Mouse (Mus musculus) lung, adult 2 months (tissue): ENCODE measurements around the gene Vamp4. TPM values are rescaled to one million over a fixed set of nuclear protein-coding genes. Genes with fewer than 3 reads are reported as not detected.
A peak's percentile ranks its signal among the peaks of the same experiment; 100 is the strongest.

ENCODE experiments used
- DNase-seq: peaks from one replicate; pipeline ENCODE4 v3.0.0; 2022
- H3K4me1 ChIP-seq: fragments of 200-500 bp; 2 replicates; pipeline ENCODE4 v1.6.1; 2011; ENCODE audit warnings: low read length; ENCODE audit not compliant: control insufficient read depth, insufficient read depth
- H3K4me3 ChIP-seq: fragments of 200-500 bp; replicated peaks from 2 replicates; pipeline ENCODE3; 2011; ENCODE audit warnings: low read depth, mild to moderate bottlenecking, control low read depth, low read length; ENCODE audit errors: extremely low read depth
- CTCF ChIP-seq: fragments of 200-500 bp; IDR thresholded peaks from 2 replicates; pipeline ENCODE4 v1.5.1; 2011; ENCODE audit warnings: mild to moderate bottlenecking, low read length, control low read depth; ENCODE audit not compliant: insufficient read depth
- POLR2A ChIP-seq: fragments of 200-500 bp; IDR thresholded peaks from 2 replicates; pipeline ENCODE4 v1.6.1; 2011; ENCODE audit warnings: low read depth, mild to moderate bottlenecking, control low read depth, low read length, borderline replicate concordance; ENCODE audit errors: extremely low read depth
- WGBS: fragments of 180-500 bp; shearing (Covaris S2); methylation state at CpG from one replicate; pipeline ENCODE4 v1.1.7; 2018; 5-methylcytosine and 5-hydroxymethylcytosine counted together
- polyA plus RNA-seq: library from polyadenylated mRNA; depleted of rRNA; stranded (reverse); fragments of >200 nt; gene quantifications from 2 replicates; pipeline ENCODE4 v1.2.3, GENCODE M21; 2012; rRNA removed

The Vamp4 gene
- polyA plus RNA-seq: 10.8 and 13.7 TPM in 2 replicates

GRCm38 (mm10) chr1:162570260-162570748, at the start of gene Vamp4:
Vamp4 (plus strand) TSS chr1:162570515.
- peak; percentile 88 for DNase-seq
- peak within 1 kb of the TSS; percentile 60 for H3K4me3 ChIP-seq
- TF ChIP-seq POLR2A (peak; percentile 68; the same call in 1 of the 2 replicates), CTCF (no peak)
- WGBS: under 1% methylated on average over 38 of the region's 43 CpGs
- no peaks in the 10 kb centered on the region for H3K4me1 ChIP-seq

- TF ChIP-seq POLR2A: no peak
- TF ChIP-seq CTCF: no peak
- no peaks in the 10 kb centered on the region for H3K4me1 ChIP-seq
- no peak for DNase-seq
- no peak overlapping the region for H3K4me3 ChIP-seq
- 64% methylated on average over 2 of the region's 2 CpGs for WGBS
Measured at GRCm38 (mm10) chr1:162529651-162530050, 40.7 kb upstream of the Vamp4 start.

GRCm38 (mm10) chr1:162530666-162531065, 39.6 kb upstream of the Vamp4 start:
- H3K4me3 ChIP-seq: no peak overlapping the region
- H3K4me1 ChIP-seq: no peaks in the 10 kb centered on the region
- 92% methylated on average over 1 of the region's 1 CpGs for WGBS
- TF ChIP-seq CTCF (no peak), POLR2A (no peak)
- DNase-seq: no peak

GRCm38 (mm10) chr1:162531584-162531983, 38.7 kb upstream of the Vamp4 start:
- WGBS: 68% methylated on average over 4 of the region's 4 CpGs
- no peak; the same call in 1 of the 2 replicates for TF ChIP-seq CTCF
- no peak for TF ChIP-seq POLR2A
- no peak overlapping the region for H3K4me3 ChIP-seq

GRCm38 (mm10) chr1:162532330-162532729, 38.0 kb upstream of the Vamp4 start:
- Histone ChIP-seq H3K4me3 (no peak overlapping the region), H3K4me1 (no peaks in the 10 kb centered on the region)
- WGBS: 82% methylated on average over 4 of the region's 4 CpGs
- TF ChIP-seq CTCF (no peak), POLR2A (no peak)
- DNase-seq: no peak

More at GRCm38 (mm10) chr1:162531584-162531983, 38.7 kb upstream of the Vamp4 start:
- DNase-seq: no peak
- no peaks in the 10 kb centered on the region for H3K4me1 ChIP-seq

GRCm38 (mm10) chr1:162533766-162534560, 36.4 kb upstream of the Vamp4 start:
- no peak for DNase-seq
- 91% methylated on average over 14 of the region's 14 CpGs for WGBS
- Histone ChIP-seq H3K4me1 (no peaks in the 10 kb centered on the region), H3K4me3 (no peak overlapping the region)
- TF ChIP-seq CTCF: no peak
- TF ChIP-seq POLR2A: no peak

GRCm38 (mm10) chr1:162543231-162543630, 27.1 kb upstream of the Vamp4 start:
- 63% methylated on average over 1 of the region's 1 CpGs for WGBS

GRCm38 (mm10) chr1:162547607-162548006, 22.7 kb upstream of the Vamp4 start:
- peaks cover 9% of the 10 kb centered on the region; the same call in 1 of the 2 replicates for H3K4me1 ChIP-seq
- no peak for DNase-seq
- peak overlapping the region; percentile 75 for H3K4me3 ChIP-seq
- WGBS: 2% methylated on average over 10 of the region's 10 CpGs
- TF ChIP-seq POLR2A (no peak), CTCF (no peak)

More at GRCm38 (mm10) chr1:162543231-162543630, 27.1 kb upstream of the Vamp4 start:
- no peak for DNase-seq
- TF ChIP-seq POLR2A (no peak), CTCF (no peak)
- H3K4me1 ChIP-seq: peaks cover 6% of the 10 kb centered on the region; the same call in 1 of the 2 replicates
- H3K4me3 ChIP-seq: no peak overlapping the region

GRCm38 (mm10) chr1:162548016-162548916, 22.0 kb upstream of the Vamp4 start, which contains the start of gene Mettl13:
Mettl13 (minus strand) TSS chr1:162548551.
- DNase-seq: peak; percentile 80
- TF ChIP-seq CTCF: no peak
- peak; percentile 93; the same call in 1 of the 2 replicates for TF ChIP-seq POLR2A
- Histone ChIP-seq H3K4me3 (peak within 1 kb of the TSS; percentile 75), H3K4me1 (peaks cover 9% of the 10 kb centered on the region; the same call in 1 of the 2 replicates)
- under 1% methylated on average over 52 of the region's 52 CpGs for WGBS
